Mouse (Mus musculus) gastrocnemius, adult 2 months (tissue): Measurements from ENCODE around the gene Abcb10. TPM values are rescaled to one million over a fixed set of nuclear protein-coding genes. Genes with fewer than 3 reads are reported as not detected.
"Not testable (repeated sequence)": the region's sequence is repeated elsewhere in the genome, so short reads cannot be mapped to it uniquely, and the experiment has no call there.

Source experiments
- DNase-seq: peaks from one replicate; pipeline ENCODE4 v3.0.0; 2022
- H3K27ac ChIP-seq: fragments of 200-600 bp; 2 replicates; pipeline ENCODE4 v1.8.1; 2022; ENCODE audit warnings: mild to moderate bottlenecking
- H3K4me3 ChIP-seq: fragments of 200-600 bp; 2 replicates; pipeline ENCODE4 v1.8.1; 2022; ENCODE audit warnings: mild to moderate bottlenecking, moderate library complexity
- CTCF ChIP-seq: fragments of 200-600 bp; IDR thresholded peaks from 2 replicates; pipeline ENCODE4 v1.8.1; 2022; ENCODE audit warnings: antibody characterized with exemption, mild to moderate bottlenecking, moderate library complexity
- intact Hi-C: fragments of 180-260 bp; cut with DNase I; formaldehyde crosslinking; loops from one replicate; pipeline ENCODE4 v1.15.1; 2025
- long read RNA-seq, 2 experiments: library from polyadenylated mRNA; stranded (forward); transcript quantifications; one replicate each; pipeline ENCODE4 v2.0.0; 2021
- total RNA-seq, 2 experiments: library from RNA; stranded (reverse); gene quantifications; 2 replicates each; pipeline ENCODE4 v1.2.3; 2021

Abcb10 gene
- total RNA-seq = 10 to 100 TPM; 15.8 to 18.6 TPM
- long read RNA-seq, experiment 1, full-length matches to known transcripts = 40 of 61 reads
- long read RNA-seq, experiment 1, partial matches to known transcripts = 3 of 61 reads
- long read RNA-seq, experiment 1, other reads (novel, unspliced or antisense) = 18 of 61 reads
- long read RNA-seq, experiment 2, full-length matches to known transcripts = 30 of 49 reads
- long read RNA-seq, experiment 2, partial matches to known transcripts = 3 of 49 reads
- long read RNA-seq, experiment 2, other reads (novel, unspliced or antisense) = 16 of 49 reads

DNA sequence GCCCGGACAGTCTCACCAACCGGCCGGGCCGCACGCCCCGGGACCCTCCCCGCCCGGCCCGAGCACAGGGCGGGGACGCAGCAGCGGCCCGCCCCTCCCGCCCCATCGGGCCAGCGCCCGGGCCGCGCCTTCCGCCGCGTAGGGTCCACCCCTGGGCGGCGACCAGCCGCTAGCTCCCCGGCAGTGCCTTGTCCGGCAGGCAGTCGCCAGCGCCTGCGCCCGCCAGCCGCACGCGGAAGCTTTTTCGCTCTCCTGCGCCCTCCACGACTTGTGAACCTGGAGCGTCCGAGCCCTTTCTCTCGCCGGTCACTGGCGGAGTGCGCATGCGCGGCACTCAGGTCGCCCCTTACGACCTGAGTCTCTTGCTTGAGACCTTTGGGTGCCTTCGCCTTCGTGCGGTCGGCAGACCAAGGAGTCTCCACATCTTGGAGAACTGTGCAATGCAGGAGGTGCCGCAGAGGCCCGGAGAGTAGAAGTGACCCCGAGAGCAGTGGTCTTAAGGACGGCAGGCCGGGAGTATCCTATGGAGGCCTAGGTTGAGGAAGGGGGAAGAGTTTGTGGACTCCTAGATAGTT, at the start of gene Abcb10:
Gene Abcb10, minus strand, starts transcription at position 297 of the 575 bp plus-strand sequence.
- intact Hi-C loops = loop anchor here (5.0 kb wide), 1 partner anchor 39 kb away; the partner anchor contains the start of genes Taf5l and Urb2
- TF ChIP-seq CTCF = no peak; the same call in 1 of the 2 replicates
- H3K27ac ChIP-seq = peak within 1 kb of the TSS; percentile 99
- peak within 1 kb of the TSS; percentile 94 for H3K4me3 ChIP-seq
- DNase-seq = peak; percentile 97

DNA sequence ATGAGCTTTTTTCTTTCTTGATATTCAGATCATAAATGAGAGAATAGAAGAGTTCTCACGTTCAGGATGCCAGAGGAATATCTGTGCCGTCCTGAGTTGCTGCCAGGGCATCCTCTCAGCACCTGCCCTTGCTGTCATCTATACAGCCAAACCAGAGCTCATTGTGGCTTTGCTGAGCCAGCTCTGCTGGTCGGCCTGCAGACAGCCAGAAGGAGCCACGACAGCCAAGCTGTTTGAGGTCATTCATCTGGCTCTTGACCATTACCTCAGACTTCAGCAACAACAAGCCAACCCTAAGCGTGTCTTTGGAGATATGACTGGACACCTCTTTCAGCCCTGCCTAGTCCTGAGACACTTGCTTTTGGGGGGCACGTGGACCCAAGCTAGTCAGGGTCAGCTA, 44.9 kb upstream of the Abcb10 start:
- intact Hi-C loops = no loop called here
- peak; percentile 44 for DNase-seq
- H3K4me3 ChIP-seq = no peak overlapping the region
- no peak for TF ChIP-seq CTCF
- peak overlapping the region; percentile 66 for H3K27ac ChIP-seq

DNA sequence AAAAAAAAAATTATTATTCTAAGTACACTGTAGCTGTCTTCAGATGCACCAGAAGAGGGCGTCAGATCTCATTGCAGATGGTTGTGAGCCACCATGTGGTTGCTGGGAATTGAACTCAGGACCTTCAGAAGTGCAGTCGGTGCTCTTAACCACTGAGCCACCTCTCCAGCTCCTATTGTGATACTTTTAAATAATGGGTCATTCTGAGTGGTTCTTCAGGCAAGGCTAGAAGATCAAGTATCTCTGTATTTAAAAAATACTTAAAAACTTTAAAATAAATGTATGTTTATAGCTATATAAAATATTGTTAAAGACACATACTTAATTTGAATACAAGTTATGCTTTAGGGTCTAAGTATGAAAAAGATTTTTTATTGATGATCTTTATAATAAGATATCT, 43.3 kb upstream of the Abcb10 start:
- H3K4me3 ChIP-seq, H3K27ac ChIP-seq, intact Hi-C loops, DNase-seq: not testable (repeated sequence)

DNA sequence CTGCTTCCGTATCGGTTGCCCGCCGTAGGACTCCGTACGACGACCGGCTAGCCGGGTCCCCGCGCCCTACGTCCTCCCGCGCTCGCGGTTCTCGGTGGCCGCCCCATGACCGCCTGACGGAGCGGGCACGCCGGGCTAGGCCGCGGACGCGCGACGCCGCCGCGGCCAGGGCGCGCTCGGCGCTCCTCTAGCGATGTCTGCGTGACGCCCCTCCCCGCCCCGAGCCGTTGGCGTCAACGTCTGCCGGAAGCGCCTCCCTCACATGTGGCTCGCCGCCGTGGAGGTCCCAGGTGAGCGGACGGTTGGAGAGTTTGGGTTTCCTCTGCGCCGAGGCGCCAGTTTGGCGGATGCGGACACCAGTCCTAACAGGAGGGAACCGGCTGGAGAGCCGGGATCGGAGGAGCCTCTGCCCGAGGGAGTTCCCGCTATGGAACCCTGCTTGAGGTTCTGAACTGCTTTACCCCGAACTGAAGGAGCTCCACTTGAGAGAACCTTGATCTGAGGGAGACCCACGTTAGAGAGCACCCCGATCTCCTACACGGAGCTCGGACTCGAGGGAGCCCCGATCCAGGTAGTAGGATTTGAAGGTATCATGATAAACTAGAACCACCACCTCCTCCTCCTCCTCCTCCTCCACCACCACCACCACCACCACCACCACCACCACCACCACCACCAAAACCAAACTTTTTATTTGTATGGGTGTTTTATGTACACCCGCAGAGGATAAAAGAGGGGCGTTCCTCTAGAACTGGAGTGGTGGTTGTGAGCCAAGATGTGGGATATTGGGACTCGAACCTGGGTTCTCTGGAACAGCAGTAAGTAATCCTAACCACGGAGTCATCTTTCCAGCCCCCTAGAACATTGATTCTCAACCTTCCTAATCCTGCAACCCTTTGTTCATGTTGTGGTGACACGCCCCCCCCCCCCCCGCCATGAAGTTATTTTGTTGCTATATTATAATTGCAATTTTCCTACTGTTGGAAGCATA, 38.6 kb upstream of the Abcb10 start, which contains the start of the genes Taf5l and Urb2:
Gene Taf5l, minus strand, starts transcription at position 161 of the 991 bp plus-strand sequence.
Gene Urb2, plus strand, starts transcription at position 272 of the 991 bp plus-strand sequence.
- Histone ChIP-seq H3K27ac (peak within 1 kb of the TSS; percentile 99), H3K4me3 (peak within 1 kb of the TSS; percentile 94)
- DNase-seq = peak; percentile 96
- TF ChIP-seq CTCF = no peak
- intact Hi-C loops = loop anchor here (5.0 kb wide), 1 partner anchor 39 kb away; the partner anchor contains the start of gene Abcb10

DNA sequence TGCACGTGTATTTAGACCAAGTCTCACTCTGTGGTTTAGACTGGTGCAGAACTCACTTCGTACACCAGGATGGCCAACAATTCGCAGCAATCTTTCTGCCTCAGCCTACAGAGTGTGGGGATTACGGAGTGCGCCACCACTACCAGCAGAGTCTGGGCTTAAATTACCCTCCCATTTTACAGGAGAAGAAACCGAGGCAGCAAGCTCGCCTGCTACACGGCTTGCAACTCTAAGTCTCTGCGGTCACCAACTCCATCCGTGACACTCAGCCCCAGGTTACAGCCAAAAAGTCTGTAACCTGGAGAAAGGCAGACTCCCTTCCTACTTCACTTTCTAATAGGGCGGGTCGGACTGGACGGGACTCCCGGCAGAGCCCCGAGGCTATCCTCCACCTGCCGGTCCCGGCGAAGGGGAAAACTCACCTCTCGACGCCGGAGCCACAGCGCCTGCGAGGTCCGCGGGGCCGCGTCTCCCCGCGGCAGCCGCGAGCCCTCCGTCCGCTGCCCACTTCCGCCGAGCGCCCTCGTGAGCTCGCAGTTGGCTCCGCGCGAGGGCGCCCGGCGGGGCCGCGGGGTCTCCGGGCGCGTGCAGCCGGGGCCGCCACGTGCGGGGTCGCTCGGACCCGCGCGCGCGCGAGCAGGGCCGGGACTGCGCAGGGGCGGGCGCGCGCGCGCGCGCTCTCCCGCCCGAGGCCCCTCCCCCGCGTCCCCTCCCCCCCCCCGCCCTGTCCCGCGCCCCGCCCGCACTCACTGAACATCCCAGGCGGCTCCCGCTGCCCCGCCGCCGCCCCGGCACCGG, 37.7 kb upstream of the Abcb10 start:
- peak overlapping the region; percentile 94 for H3K4me3 ChIP-seq
- no peak for TF ChIP-seq CTCF
- peak; percentile 83 for DNase-seq
- intact Hi-C loops = loop anchor here (5.0 kb wide), 1 partner anchor 38 kb away; the partner anchor contains the start of gene Abcb10
- H3K27ac ChIP-seq = peak overlapping the region; percentile 99

DNA sequence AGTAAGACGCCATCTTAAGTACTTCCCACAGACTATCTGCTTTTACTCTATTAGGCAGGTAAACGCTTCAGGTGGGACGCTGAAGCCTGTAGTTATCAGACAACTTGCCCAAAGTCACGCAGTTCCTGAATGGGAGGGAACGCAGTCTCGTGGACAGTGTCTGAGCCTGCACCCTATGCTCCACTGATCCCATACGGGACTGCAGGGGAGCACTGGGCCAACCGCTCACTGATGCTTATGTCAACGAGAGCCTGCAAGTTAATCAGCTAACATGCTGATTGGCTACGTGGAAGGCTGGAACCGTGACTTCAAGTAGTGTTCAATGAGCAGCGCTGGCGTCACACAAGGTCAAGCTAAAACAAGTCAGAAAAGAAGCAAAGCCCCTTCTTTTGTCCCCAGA, 36.9 kb upstream of the Abcb10 start:
- DNase-seq = no peak
- no peak for TF ChIP-seq CTCF
- intact Hi-C loops = loop anchor here (5.0 kb wide), 1 partner anchor 37 kb away; the partner anchor contains the start of gene Abcb10
- Histone ChIP-seq H3K4me3 (peak overlapping the region; percentile 94), H3K27ac (no peak overlapping the region)

DNA sequence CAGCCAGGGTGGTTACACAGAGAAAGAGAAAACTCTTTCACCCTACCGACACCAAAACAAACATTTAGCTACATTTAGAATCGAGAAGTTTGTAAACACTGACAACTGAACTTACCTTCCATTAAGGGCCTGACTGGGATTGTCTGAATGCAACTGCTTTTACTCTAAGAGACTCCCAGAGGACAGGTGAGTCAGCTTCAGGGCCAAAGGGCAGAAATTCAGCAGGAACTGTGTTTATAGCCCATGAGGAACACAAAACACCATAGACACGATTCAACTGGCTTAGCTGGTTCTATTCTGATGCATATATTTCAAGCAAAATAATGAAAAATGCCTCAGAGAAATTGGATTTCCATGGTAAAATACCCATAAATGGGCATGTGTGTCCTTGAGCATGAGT, 31.8 kb upstream of the Abcb10 start:
- no peak overlapping the region for H3K4me3 ChIP-seq
- no peak for TF ChIP-seq CTCF
- no peak for DNase-seq
- intact Hi-C loops = no loop called here
- no peak overlapping the region for H3K27ac ChIP-seq

DNA sequence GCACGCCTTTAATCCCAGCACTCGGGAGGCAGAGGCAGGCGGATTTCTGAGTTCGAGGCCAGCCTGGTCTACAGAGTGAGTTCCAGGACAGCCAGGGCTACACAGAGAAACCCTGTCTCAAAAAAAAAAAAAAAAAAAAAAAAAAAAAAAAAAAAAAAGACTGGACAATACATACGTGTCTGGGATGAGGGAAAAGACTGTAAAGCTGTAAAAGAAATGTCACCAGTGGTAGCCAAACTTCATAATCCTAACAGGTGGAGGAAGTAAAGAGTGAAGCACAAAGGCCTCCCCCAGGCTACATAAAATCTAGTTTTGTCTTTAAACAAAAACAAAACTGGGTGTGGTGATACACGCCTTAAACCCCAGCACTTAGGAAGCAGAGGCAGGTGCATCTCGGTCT, 31.4 kb upstream of the Abcb10 start:
- H3K27ac ChIP-seq, DNase-seq, H3K4me3 ChIP-seq, intact Hi-C loops: not testable (repeated sequence)

DNA sequence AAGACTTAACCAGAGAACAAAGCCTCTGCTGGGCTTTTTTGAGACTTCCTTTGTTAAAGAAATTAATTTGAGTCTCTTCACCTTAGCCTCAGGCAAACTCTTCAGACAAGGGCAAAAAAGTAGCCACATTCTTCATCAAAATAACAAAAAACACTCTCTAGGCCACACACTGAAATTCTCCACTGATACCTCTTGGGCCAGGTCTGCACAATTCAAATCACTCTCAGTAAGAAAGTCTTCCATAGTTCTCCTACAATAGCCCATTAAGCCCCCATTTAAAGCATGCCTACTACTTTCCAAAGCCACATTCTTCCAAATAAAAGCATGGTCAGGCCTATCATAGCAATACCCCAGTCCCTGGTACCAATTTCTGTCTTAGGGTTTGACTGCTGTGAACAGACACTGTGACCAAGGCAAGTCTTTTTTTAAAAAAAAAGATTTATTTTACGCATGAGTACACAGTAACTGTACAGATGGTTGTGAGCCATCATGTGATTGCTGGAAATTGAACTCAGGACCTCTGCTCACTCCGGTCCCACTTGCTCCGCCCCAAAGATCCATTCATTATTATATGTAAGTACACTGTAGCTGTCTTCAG, 29.2 kb upstream of the Abcb10 start:
- DNase-seq = no peak
- no peak for TF ChIP-seq CTCF
- no peak overlapping the region for H3K27ac ChIP-seq
- H3K4me3 ChIP-seq = no peak overlapping the region
- intact Hi-C loops = no loop called here

DNA sequence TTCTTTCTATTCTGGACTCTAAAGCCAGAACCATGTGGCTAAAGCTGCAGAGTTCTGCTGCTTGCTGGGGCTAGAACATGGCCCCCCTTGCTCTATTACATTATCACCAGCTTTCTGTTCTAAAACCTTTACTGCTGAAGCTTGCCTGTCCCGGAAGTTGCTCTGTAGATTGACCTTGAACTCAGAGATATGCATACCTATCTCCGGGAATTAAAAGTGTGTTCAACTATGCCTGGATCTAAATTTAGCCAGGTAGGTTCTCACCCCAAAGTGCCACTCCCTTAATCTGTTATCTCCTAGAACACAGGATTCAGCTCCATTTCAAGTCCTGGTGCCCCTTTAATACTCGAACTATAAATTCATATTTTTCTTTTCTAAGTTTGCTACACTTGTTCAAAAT, 28.7 kb upstream of the Abcb10 start:
- no peak for DNase-seq
- intact Hi-C loops = no loop called here
- Histone ChIP-seq H3K4me3 (no peak overlapping the region), H3K27ac (no peak overlapping the region)
- no peak for TF ChIP-seq CTCF

DNA sequence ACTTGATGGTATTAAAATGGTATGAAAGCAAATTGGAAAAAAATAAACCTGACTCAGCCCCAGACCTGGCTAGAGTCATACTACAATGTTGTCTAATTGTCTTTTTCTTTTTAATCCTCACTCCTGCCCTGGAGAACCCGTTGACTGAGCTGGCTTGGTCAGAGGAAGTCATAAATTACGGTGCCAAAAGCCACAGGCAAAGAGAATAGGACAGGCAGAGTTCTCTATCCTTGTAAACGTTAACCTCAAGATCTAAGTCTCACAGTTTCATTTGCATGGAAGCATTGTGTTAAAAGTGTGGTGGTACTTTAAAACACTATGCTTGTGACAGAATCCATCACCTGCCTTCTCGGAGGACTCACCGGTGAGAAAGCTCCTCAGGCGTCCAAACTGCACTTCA, 24.9 kb upstream of the Abcb10 start:
- DNase-seq = no peak
- Histone ChIP-seq H3K4me3 (no peak overlapping the region), H3K27ac (no peak overlapping the region)
- intact Hi-C loops = no loop called here
- no peak for TF ChIP-seq CTCF
